Mouse (Mus musculus) kidney, postnatal 0 days (tissue): ENCODE measurements around the gene Ttc23. TPM values are rescaled to one million over a fixed set of nuclear protein-coding genes. Genes with fewer than 3 reads are reported as not detected.
A peak's percentile ranks its signal among the peaks of the same experiment; 100 is the strongest.

ENCODE experiments used
- ATAC-seq: fragments of 200-750 bp; cut with Nextera tagmentation; replicated peaks from 2 replicates; pipeline ENCODE4 v1.8.0; 2017; ENCODE audit warnings: low read depth, moderate number of reproducible peaks, moderate TSS enrichment, moderate library complexity; ENCODE audit not compliant: low FRiP score
- DNase-seq: peaks from one replicate; pipeline ENCODE4 v3.0.0-alpha.2; 2016; ENCODE audit warnings: low spot score
- H3K27ac ChIP-seq: fragments of 300-500 bp; sonication (generic); 2 replicates; pipeline ENCODE4 v1.5.1; 2014; ENCODE audit warnings: mild to moderate bottlenecking
- H3K27me3 ChIP-seq: fragments of 300-500 bp; sonication (generic); 2 replicates; pipeline ENCODE4 v1.6.1; 2014; ENCODE audit warnings: low read length, mixed read lengths; ENCODE audit not compliant: insufficient read depth
- H3K36me3 ChIP-seq: fragments of 300-500 bp; sonication (generic); 2 replicates; pipeline ENCODE4 v1.6.1; 2014; ENCODE audit warnings: low read length, mixed read lengths; ENCODE audit not compliant: insufficient read depth
- H3K4me1 ChIP-seq: fragments of 300-500 bp; sonication (generic); replicated peaks from 2 replicates; pipeline ENCODE4 v1.6.1; 2014; ENCODE audit warnings: antibody characterized with exemption, low read length, mixed read lengths; ENCODE audit not compliant: insufficient read depth
- H3K4me2 ChIP-seq: fragments of 300-500 bp; sonication (generic); 2 replicates; pipeline ENCODE4 v1.6.1; 2014; ENCODE audit warnings: mild to moderate bottlenecking, low read length, moderate library complexity, mixed read lengths
- H3K4me3 ChIP-seq: fragments of 300-500 bp; sonication (generic); replicated peaks from 2 replicates; pipeline ENCODE4 v1.5.1; 2014; ENCODE audit warnings: low read depth, low read length
- H3K9ac ChIP-seq: fragments of 300-500 bp; sonication (generic); 2 replicates; pipeline ENCODE4 v1.6.1; 2014; ENCODE audit warnings: low read depth, low read length
- H3K9me3 ChIP-seq: fragments of 300-500 bp; sonication (generic); replicated peaks from 2 replicates; pipeline ENCODE4 v1.6.1; 2016; ENCODE audit warnings: low read length, inconsistent platforms, mixed read lengths
- CTCF ChIP-seq: IDR thresholded peaks from 2 replicates; pipeline ENCODE4 v1.5.1; 2016; ENCODE audit warnings: antibody characterized with exemption, low read depth, mild to moderate bottlenecking, moderate library complexity
- WGBS: fragments of 180-500 bp; shearing (Covaris S2); extraction: QIAGEN DNeasy Blood & Tissue Kit; methylation state at CpG from one replicate; pipeline ENCODE4 v1.1.7; 2014; 5-methylcytosine and 5-hydroxymethylcytosine counted together
- polyA plus RNA-seq: library from polyadenylated mRNA; unstranded; fragments of >200 nt; fragmentation: Nextera tagmentation; extraction: Ambion mirVana; gene quantifications from 2 replicates; pipeline ENCODE4 v1.2.1, GENCODE M21; 2015

Gene Ttc23
- polyA plus RNA-seq, 1 experiment from 2014 or later: 25.6 TPM

DNA sequence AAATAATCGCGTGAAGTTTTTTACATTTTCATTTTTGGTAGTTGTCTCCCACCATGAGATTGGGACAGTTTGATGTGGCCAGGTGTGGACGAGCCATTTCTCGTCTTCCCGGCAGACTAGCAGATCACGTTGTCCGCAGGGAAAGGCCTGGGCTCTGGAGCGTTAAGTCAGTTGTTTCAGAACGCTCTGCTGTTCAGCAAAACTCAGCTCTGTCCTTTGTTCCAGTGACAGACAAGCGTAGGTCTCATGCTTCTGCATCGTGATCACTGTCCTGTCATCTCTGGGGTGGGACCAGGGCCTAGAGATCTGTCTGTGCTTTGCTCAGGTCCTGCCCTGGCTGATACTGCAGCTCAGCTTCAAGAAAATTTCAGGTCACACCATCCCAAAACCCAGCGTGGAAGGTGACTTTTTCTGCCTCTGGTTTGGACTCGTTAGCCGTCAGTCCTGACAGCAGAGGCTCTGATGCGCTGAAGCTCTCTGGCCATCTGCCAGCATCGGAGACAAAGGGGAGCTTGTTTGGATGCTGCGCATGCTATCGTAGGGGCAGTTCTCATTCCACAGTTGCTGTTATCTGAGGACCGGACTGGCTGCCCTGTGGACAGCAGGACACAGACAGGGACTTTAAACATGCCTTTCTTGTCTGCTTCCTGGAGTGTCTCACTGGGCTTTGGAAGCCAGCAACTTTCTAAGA is 66.8 kb downstream of the Ttc23 start:
- DNase-seq (no peak), ATAC-seq (no peak)
- Histone ChIP-seq H3K4me1 (no peaks in the 10 kb centered on the region), H3K9me3 (peaks cover 5% of the 10 kb centered on the region; the same call in 1 of the 2 replicates), H3K4me3 (no peak overlapping the region), H3K4me2 (no peak overlapping the region), H3K27ac (no peak overlapping the region), H3K36me3 (peaks cover 47% of the 10 kb centered on the region), H3K9ac (no peak overlapping the region), H3K27me3 (no peaks in the 10 kb centered on the region)
- no peak for TF ChIP-seq CTCF
- 77% methylated on average over 19 of the region's 19 CpGs for WGBS

DNA sequence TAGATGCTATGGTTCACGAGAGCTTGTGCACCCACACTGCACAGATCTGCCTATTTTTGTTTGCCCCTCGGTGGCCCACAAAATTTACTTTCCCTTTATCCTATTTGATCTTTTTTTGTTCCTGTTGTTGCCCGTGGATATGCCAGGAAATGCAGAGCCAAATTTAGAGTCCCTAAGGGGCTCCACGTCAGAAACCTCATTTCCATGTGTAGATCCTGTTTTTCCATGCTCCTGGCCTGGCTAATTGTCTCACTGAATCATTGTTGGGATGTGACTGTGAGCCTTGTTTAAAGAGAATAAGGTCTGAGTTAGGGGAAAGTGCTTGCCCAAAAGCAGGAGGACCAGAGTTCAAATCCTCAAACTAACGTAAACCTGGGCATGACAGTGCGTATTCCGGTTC is 68.0 kb downstream of the Ttc23 start:
- no peak overlapping the region for H3K9ac ChIP-seq
- H3K4me1 ChIP-seq: no peaks in the 10 kb centered on the region
- H3K9me3 ChIP-seq: peaks cover 5% of the 10 kb centered on the region; the same call in 1 of the 2 replicates
- no peak overlapping the region for H3K4me3 ChIP-seq
- DNase-seq (no peak), ATAC-seq (no peak)
- peaks cover 42% of the 10 kb centered on the region for H3K36me3 ChIP-seq
- no peak overlapping the region for H3K4me2 ChIP-seq
- H3K27ac ChIP-seq: no peak overlapping the region
- TF ChIP-seq CTCF: no peak
- no peaks in the 10 kb centered on the region for H3K27me3 ChIP-seq
- whole genome bisulfite sequencing: 61% methylated on average over 7 of the region's 7 CpGs

DNA sequence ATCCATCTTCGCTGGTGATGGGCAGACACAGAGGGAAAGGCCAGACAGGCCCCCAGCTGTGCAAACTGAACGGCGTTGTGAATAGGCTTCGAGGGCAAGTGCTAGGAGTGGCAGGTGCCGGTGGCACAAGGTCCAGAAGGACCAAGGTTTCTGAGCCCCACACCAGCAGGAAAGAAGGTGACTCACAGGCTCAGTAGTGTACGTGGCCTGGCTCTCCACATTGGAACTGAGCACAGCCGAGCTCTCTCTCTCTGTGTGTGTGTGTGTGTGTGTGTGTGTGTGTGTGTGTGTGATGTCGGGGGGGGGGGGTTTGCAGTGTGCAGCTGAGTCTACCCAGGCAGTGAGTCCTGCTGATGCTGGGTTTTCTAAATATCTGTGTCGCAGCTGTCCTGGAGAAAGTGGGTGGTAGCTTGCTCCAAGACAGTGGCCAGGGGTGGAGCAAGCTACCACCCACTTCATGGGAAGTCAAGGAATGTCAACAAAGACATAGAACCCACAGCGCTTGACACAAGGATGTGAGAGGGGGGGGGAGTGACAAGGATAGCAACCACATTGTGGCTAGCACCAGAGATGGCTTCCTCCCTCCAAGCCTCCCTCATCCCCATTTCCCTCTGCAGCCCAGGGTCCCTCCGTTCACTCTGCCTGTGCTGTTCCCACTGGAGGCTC is 69.1 kb downstream of the Ttc23 start:
- ATAC-seq: peak; percentile 49; the same call in 1 of the 2 replicates
- H3K4me2 ChIP-seq: no peak overlapping the region
- H3K27me3 ChIP-seq: no peaks in the 10 kb centered on the region
- 76% methylated on average over 10 of the region's 11 CpGs for WGBS
- H3K9me3 ChIP-seq: peaks cover 5% of the 10 kb centered on the region; the same call in 1 of the 2 replicates
- H3K27ac ChIP-seq: no peak overlapping the region
- no peak overlapping the region for H3K9ac ChIP-seq
- TF ChIP-seq CTCF: no peak
- H3K36me3 ChIP-seq: peaks cover 31% of the 10 kb centered on the region
- no peaks in the 10 kb centered on the region for H3K4me1 ChIP-seq
- H3K4me3 ChIP-seq: no peak overlapping the region
- no peak for DNase-seq

DNA sequence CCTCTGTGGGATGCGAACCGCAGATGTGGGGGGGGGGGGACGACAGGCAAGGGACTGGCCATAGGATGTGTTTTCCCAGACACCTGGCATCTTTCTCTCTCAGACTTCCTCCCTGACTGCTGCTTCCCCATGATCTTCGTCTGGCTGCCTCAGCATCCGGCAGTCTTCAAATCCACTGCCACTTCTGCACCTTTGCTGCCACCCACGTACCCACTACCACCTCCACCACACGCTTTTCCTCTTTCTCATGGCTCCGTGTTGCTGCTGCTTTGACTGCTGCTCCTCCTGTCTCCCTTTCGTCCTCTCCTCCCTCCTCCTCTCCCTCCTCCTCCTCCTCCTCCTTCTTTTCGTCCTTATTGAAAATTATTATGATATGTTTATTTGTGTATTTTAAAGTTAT is 69.7 kb downstream of the Ttc23 start:
- Histone ChIP-seq H3K9ac (no peak overlapping the region), H3K36me3 (peaks cover 26% of the 10 kb centered on the region), H3K9me3 (peaks cover 5% of the 10 kb centered on the region; the same call in 1 of the 2 replicates), H3K4me1 (no peaks in the 10 kb centered on the region), H3K27ac (no peak overlapping the region), H3K4me3 (no peak overlapping the region), H3K4me2 (no peak overlapping the region), H3K27me3 (no peaks in the 10 kb centered on the region)
- no peak for ATAC-seq
- WGBS: 81% methylated on average over 10 of the region's 10 CpGs
- no peak for DNase-seq
- no peak for TF ChIP-seq CTCF

DNA sequence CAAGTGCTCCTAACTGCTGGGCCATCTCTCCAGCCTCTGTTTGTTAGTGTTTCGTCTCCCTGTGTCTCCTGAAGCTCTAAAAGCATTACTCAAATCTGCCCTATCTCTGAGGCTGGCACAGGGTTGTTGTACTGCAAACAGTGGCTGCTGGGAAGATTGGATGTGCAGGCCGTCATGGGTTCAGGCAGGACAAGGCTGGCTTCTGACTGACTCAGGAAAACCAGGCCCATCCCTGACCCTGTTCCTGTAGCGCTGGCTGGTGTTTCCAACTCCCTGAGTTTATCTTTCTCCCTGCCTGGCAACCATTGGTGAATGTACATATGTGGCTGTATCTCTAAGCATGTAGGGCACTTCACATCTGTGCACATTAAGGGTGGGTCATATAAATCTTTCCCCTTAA is 70.3 kb downstream of the Ttc23 start:
- no peak overlapping the region for H3K4me3 ChIP-seq
- TF ChIP-seq CTCF: no peak
- ATAC-seq (no peak), DNase-seq (no peak)
- H3K9me3 ChIP-seq: peaks cover 4% of the 10 kb centered on the region; the same call in 1 of the 2 replicates
- H3K9ac ChIP-seq: no peak overlapping the region
- H3K27ac ChIP-seq: no peak overlapping the region
- no peaks in the 10 kb centered on the region for H3K4me1 ChIP-seq
- no peak overlapping the region for H3K4me2 ChIP-seq
- H3K27me3 ChIP-seq: no peaks in the 10 kb centered on the region
- H3K36me3 ChIP-seq: peaks cover 22% of the 10 kb centered on the region
- WGBS: 94% methylated on average over 3 of the region's 3 CpGs

DNA sequence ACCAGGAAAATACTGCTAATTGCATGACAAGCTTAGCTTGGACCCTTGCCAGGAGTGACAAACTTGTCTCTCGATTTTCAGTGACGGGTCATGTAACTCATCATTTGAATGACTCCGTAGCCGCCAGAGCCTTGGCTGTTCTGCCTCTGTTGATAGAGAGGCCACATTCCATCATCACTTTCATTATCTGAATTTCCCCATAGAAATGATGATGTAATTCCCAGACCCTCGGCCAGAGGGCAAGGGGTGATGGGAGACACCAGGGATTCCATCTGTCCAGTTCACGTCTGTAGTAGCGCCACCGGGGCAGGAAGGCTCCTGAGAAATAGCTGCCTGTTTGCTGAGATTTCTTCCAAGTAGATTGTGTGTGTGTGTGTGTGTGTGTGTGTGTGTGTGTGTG is 71.6 kb downstream of the Ttc23 start:
- no peaks in the 10 kb centered on the region for H3K27me3 ChIP-seq
- no peak for TF ChIP-seq CTCF
- no peak overlapping the region for H3K4me3 ChIP-seq
- peaks cover 14% of the 10 kb centered on the region; the same call in 1 of the 2 replicates for H3K36me3 ChIP-seq
- H3K9ac ChIP-seq: no peak overlapping the region
- no peak overlapping the region for H3K4me2 ChIP-seq
- no peaks in the 10 kb centered on the region for H3K9me3 ChIP-seq
- no peak overlapping the region for H3K27ac ChIP-seq
- WGBS: 66% methylated on average over 8 of the region's 8 CpGs
- DNase-seq (no peak), ATAC-seq (no peak)
- H3K4me1 ChIP-seq: no peaks in the 10 kb centered on the region
